Mouse (Mus musculus): Measurements from ENCODE around the gene Kcnmb2.

Kcnmb2 gene

DNA sequence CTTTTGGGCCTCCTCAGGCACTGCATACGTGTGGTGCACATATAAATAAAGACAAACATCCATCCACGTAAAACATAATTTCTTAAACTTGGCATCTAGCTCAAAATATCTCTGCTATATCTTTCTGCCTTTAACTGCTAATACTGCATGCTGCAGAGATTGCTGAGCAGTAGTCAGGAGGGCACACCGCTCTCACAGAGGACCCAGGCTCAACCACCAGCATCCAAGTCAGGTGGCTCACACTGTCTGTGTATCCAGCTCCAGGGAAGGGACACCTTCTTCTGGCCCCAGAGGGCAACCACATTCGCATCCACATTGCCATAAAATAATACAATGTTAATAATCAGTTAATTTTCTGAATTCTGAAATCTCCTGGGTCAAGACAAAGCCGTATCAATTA, 241.9 kb downstream of the Kcnmb2 start:
- DNase-seq (ENCODE audit: low spot score): no peak

GRCm38 (mm10) chr3:32144655-32145054, 242.3 kb downstream of the Kcnmb2 start:
- DNase-seq (ENCODE audit: low spot score): no peak

GRCm38 (mm10) chr3:32147739-32148138, 245.4 kb downstream of the Kcnmb2 start:
- DNase-seq (ENCODE audit: low spot score): no peak

DNA sequence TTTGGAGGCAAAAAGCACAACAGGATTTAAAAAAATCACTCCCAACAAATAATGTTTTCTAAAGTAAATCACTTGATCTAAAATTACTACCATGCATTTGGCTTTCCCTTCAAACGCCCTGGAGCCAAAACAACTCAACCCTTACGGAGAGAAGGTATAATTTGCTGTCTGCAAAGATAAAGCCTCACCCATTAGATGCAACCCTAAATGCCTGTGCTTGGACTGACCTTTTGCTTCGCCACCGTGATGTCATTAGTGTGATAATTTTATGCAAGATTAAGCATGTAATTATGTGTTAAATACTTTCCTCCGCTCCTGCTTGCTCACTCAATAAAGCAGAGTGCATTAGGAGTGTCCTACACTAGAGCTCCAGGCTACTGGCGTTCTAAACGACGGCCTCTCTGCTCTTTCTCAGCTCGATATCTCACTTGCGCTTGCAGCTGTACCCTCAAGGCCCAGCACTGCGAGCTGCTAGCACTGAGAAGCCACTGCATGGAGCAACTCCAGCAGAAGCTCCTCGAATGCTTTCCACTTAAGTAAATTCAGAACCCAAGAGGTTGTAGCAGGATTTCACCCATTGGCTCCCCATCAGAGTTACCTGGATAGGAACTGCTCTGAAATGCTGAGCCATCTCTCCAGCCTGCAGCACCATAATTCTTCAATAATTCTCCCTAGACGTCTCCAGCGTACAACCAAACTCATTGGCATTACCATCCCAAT, 247.7 kb downstream of the Kcnmb2 start:
- DNase-seq (ENCODE audit: low spot score): no peak

DNA sequence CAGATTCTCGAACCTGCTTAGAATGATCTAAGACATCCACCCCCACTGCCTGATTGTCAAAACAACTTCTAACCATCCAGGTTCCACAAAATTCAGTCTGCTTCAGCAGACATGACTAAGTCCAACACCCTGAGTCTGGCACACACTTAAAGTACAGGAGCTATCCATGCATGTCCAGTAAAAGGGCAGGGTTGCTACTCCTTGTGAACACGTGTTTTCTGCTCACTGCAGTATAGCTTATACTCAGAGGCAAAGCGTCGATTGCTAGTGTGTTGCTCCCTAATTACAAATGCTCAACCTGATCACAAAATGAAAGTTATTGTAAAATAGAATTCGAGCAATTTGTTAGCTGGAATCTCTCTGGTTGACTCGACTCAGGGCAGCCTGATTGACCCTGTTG, 278.2 kb downstream of the Kcnmb2 start:
- no peak for DNase-seq (ENCODE audit: low spot score)

DNA sequence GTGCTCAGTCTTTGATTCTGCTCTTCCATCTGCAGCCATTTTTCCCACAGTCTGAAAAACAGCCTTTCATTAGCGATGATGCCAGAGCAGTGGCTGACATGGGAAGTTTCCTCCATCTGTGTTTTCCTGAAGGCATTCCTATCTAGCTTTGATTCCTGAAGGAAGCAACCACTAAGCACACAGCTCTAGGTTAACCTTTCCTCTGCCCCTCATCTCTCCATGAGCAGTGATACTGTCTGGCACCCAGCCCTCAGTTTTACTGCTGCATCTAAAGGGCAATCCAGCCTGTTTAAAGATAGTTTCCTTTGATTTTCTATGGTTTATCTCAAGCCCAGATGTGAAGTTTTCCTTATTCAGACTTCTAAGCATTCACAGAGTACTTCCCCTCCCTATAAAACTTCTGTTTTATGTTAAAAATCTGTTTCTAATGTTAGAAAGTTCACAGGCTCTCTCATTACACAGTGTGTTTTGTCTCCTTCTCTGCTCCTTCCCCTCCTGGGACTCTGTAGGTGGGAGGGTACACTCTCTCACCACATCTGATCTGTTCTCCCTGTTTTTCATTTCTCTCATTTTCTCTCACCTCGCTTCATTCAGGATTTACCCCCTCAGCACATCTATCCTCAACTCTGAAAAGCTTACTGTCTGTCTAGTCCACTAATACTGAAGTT, 283.7 kb downstream of the Kcnmb2 start:
- DNase-seq (ENCODE audit: low spot score): no peak

DNA sequence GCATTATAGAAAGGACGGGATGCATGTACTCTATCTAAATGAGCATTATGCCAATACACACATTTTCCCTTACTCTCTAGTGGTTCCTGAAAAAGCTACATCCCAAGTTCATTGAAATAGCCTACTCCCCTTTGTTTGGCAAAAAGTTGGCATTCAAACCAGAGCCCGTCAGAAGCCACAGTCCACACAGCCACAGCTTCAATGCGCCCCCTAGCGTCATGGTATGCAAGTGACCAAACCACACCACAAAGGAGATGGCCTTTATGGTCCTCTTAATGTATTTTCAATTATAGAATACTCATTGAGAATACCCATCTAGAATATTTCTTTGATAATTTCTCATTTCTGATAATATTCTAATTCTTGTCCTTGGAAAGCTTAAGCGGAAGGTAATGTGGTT, 286.2 kb downstream of the Kcnmb2 start:
- peak; percentile 31 for DNase-seq (ENCODE audit: low spot score)

DNA sequence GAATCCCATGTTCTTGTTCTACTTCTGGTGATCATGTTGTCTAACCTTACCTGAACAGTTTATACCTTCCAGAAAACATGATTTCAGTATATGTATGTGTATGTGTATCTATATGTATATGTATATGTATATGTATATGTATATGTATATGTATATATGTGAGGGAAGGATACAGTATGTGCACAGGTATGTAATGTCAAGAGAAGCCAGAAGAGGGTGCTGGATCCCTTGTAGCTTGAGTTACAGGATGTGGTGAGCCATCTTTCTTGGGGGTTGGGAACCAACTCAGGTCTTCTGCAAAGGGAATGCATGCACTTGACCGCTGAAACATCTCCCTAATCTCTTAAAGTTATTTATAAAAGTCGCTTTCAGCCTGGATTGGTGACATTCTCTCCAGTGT, 286.6 kb downstream of the Kcnmb2 start:
- no peak for DNase-seq (ENCODE audit: low spot score)

DNA sequence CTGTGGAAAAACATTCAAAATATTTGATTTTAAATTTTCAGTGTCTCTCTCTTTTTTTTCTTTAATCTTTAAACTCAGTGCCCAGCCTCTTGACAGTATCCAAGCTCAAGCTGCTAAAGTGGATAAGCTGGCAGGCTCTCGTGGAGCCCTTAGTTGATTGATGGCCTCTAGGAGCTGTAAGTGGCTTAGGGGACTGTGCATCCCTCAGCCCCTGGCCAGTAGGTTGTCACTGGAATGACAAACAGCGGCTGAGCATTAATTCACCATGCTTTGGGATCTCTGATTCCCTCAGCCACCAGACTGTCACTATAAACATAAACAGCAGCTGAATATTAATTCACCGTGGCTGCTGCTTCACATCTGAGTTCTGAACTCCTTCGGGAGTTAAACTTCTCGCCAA, 287.6 kb downstream of the Kcnmb2 start:
- no peak for DNase-seq (ENCODE audit: low spot score)

DNA sequence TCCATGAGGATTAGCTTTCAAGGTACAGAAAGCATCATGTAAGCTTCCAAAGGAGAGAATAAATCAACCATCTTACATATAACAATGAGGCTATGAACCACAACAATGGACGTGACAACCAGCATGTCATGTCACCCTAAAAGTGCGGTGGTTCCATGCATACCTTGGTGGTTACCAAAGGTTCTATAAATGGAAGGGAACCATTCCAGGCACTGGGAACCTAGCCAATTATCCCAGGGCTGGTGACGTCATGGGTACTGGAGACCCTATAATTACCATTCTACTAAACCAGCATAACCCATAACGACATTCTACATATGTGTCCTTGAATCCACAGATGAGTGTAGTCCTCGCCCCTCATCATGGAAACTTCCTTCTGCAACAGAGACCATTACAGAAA, 291.7 kb downstream of the Kcnmb2 start:
- no peak for DNase-seq (ENCODE audit: low spot score)

DNA sequence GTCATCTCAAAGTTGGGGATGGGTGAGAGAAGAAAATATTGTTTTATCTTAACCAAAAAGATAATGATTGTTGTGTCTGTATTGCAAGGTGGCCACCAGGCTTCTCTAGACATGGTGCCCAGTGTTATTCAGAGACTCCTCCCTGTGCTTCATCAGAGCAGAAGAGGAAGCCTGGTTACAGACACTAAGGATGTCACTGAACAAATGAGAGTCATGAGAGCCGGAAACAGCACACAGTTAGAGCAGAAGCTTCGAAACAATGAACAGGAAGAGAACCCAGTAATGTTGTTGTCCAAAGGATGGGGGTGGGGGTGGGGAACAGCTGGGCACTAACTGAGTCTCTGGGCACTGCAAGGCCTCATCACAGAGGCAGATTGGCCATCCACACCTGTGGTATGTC, 324.4 kb downstream of the Kcnmb2 start:
- DNase-seq (ENCODE audit: low spot score): no peak

DNA sequence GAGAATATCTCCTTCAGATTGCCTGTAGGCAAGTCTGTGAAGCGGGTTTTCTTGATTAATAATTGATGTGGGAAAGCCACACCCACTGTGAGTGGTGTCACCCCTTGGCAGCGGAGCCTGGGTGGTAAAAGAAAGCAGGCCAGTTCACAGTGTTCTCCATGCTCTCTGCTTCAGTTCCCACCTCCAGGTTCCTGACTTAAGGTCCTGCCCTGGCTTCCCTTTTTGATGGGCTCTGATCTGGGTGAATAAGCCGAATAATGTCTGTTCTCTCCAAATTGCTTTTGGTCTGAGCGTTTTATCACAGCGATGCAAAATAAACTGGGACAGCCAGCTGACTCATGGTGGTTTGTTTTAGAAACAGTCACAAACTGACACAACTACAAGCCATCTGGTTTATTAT, 334.5 kb downstream of the Kcnmb2 start:
- no peak for DNase-seq (ENCODE audit: low spot score)
